Mouse (Mus musculus) CD4-positive helper T cell, adult 2 months (primary cell): ENCODE data around the gene Zbtb8os.
"Not testable (repeated sequence)": the region's sequence is repeated elsewhere in the genome, so short reads cannot be mapped to it uniquely, and the experiment has no call there.

Experiments used
- DNase-seq: peaks from one replicate; pipeline ENCODE4 v3.0.0-alpha.2; 2012; ENCODE audit warnings: low read depth, missing footprints, low spot score

Zbtb8os gene

DNA sequence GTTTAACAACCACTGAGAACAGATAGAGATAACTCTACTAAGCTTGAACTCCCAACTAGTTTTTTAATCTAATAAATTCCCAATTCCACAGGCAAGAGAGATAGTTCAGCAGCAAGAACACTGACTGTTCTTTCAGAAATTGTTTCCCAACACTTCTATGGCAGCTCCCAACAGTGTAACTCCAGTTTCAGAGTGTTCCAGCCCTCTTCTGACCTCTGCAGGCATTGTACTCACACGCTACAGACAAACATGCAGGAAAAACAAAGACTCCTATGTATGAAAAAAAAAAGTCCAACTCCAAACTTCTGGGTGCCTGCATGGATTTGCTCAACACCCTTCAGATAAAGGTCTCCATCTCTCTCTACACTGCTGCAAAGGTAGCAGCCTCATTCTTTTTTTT, 2.6 kb upstream of the Zbtb8os start:
- DNase-seq = no peak

DNA sequence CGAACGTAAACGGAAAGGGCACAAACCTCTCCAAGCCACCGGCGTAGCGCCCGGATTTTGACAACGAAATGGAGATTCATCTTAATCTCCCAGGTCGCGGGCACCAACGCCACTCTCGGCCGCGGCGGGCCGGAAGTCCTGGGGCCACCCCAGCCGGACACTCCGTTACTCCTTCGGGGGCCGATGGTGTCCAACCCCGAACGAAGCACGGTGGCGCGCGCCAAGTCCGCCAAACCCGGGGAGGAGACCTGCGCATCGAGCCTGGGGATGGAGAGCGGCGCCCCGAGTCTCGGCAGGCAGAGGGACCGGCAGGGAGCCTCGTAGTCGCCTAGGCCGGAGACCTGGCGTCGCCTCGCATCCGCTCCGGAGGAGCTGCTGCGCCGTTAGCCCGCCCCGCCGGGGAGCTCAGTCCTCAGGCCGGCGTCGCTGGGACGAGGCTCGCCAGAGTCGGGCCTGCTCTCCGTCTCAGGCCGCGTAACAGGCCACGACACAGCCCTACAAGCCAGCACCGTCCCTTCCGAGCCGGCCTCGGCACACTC, 749 bp upstream of the Zbtb8os start:
- DNase-seq = no peak

DNA sequence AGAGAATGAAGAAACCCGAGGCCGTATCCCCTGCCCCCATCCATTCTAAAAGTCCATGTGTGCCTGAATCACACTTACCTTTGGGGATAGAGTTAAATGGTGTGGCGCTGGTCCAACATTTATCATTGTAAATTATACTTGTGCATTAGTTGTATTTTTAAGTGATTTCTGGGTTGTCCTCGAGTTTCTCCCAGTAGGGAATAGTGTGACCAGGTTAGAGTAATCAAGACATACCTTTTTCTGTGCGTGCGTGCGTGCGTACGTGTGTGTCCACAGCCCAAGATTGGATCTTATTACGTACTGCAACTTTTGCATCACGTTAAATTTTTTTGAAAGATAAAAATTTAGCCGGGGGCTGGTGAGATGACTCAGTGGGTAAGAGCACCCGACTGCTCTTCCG, 796 bp downstream of the Zbtb8os start:
- peak; percentile 68 for DNase-seq

DNA sequence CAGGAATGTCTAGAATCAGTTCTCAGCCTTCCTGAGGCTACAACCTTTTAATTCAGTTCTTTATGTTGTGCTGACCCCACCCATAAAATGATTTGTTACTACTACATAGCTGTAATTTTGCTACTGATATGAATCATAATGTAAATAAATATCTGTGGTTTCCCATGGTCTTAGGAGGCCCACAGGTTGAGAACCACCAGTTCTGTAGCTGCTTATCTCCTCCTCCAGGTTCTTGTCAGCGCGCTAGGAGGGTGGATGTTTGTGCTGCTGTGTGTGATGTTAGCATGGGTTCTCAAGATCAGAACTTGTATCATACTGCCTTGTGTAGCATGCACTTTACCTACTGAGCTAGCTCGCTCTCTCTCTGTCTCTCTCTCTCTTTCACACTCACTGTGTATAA, 4.2 kb downstream of the Zbtb8os start:
- DNase-seq = no peak

DNA sequence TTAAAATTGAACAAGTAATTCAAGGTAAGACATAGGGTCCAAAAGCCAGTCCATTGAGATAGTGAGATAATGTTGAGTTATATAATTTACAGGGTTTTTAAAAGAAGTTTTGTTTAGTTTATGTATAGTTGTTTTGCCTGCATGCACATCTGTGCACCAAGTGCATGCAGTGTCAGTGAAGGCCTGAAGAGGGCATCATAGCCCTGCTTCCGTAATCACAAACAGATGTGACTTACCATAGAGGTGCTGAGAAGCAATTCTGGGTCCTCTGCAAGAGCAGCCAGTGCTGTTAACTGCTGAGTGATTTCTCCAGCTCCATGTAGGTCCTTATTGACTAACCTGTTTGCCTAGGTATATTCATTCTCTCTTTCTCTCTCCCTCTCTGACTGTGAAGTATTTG, 6.4 kb downstream of the Zbtb8os start:
- DNase-seq = no peak

DNA sequence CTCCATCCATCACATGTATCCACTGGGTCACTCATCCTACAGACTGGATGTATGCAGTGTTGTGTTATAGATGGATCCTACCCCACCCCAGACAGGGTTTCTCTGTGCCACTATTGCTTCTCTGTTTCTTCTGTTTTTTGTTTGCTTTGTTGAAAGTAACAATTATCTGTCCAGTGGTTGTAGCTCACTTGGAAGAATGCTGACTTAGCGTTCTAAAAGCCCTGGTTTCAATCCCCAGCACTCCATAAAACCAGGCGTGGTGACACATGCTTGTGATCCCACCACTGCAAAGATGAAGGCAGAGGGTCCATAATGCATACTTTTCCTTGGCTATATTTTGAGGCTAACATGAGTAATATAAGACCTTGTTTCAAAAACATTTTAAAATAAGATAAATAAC, 7.2 kb downstream of the Zbtb8os start:
- DNase-seq = no peak

DNA sequence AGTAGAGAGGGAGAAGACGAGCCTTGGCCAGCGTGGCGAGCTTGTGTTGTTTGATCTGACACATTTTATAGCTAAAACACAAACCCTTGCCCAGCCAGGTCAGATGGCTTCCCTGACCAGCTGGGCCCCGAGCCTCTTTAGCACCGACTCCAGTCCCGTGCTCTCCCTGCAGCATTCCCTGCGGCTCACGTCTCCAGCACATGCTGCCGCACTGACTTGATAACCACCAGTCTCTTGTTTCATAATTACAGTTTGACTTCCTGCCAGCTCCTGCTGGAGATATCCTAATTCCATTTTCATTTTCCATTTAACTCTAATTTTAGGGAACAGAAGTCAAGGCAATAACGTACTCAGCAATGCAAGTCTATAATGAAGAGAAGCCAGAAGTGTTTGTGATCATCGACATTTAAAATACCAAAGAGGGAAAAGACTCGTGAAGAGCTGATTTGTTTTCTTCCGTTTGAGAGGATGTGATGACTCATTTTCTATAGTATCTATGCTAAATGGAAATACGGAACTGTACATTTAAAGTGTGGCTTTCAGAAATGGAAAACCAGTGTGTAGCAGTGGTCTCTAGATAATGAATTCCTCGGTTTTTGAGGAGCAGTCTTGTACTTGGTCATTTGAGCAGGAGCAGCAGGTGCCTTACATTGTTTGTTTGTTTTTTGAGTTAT, 11.1 kb downstream of the Zbtb8os start:
- no peak for DNase-seq

DNA sequence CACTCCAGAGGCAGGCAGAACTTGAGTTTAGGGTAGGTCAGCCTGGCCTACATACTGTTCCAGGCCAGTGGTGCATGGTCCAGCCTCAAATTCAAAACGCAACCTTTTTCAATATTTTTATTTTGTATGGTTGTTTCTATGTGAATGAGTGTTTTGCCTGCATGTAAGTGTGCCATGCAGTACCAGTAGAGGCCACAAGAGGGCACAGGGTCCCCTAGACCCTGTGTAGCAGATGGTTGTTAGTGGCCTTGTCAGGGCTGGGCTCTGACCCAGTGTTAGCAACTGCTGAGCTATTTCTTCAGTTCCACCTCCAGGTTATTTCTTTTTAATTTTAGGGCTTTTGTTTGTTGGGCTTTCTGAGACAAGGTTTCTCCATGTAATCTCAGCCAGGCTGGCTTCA, 15.1 kb downstream of the Zbtb8os start:
- DNase-seq = peak; percentile 83

DNA sequence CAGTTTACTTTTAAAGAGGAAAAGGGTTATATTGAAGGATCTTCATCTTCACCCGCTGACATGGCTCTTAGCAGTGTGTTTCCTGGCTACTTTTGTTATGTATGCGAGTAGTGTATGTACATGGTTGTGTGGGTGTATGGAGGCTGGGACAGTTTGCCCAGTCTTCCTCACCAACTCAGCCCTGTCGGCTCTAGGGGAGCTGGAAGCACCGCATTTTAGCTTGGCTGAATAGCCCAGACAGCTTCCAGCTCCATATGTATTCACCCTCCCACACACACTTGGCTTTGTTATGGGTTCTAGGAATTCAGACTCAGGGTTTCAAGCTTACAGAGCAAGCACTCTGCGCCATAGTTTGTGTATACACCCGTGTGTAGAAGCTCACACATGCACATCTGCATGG, 15.6 kb downstream of the Zbtb8os start:
- DNase-seq = no peak

DNA sequence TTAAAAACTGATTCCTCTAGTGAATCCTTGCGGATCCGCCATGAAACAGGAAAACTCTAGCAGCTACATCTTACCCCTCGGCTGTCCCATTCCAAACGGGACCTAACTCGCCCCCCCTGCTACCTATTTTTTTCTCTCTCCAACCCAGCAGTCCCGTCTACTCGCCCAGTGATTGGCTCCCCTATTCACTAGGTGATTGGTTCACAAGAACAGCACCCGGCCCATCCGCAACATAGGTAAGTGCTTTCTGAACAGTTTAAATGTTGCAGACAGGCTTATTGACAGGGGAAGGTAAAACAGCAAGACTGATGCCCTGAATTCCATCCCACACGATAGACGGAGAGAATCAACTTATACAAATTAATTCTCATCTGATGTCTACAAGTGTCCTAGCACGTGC, 17.7 kb downstream of the Zbtb8os start:
- DNase-seq = no peak

DNA sequence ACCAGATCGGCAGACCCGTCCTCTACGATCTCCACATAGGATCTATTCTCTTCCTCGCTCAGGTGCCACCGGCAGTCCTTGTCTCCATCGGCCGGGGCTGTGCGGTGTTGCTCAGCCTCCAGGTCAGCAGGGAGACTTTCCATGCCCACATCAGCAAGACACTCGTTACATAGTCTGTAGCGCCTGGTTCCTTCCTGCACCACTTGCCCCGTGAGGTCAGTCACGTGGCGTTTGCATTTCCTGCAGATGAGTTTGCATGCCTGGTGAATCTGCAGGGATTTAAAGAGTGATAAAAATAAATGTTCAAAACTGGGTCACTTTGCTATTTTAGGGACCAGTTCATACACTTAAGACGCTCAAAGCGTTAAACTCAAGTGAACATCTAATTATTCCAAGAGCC, 18.7 kb downstream of the Zbtb8os start:
- no peak for DNase-seq

DNA sequence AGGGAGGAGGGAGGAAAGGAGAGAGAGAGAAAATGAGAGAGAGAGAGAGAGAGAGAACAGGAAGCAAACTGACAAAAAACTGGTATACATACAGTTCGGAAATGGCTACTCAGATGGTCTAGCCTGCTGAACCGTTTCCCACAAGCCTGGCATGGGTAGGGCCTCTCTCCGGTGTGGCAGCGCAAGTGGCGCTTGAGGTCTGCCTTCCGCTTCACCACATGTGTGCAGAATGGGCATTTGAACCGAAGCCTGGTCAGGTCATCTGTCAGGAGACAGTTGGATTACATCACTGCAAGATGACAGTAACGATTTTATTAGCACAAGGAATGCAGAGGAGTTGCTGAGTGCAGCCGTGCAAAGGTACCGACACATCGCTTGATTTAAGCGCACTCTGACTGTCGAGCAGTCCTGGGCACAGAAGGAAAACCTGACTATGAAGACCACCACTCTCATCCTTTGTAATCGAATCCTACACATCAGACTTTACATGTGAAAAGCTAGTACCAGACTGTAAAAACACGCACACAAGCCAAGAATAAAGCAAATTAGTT, 22.2 kb downstream of the Zbtb8os start:
- DNase-seq = no peak

DNA sequence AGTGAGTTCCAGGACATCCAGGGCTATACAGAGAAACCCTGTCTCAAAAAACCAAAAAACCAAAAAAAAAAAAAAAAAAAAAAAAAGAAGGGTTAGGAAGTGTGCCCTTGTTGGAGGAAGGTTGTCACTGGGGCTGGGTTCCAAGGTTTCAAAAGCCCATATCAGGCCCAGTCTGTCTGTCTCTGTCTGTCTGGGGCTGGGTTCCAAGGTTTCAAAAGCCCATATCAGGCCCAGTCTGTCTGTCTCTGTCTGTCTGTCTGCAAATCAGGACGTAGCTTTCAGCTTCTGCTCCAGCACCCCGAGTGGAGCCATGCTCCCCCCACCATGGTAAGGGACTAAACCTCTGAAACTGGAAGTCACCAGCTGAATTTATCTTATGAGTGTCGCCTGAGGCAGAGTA, 26.7 kb downstream of the Zbtb8os start:
- DNase-seq = not testable (repeated sequence)

DNA sequence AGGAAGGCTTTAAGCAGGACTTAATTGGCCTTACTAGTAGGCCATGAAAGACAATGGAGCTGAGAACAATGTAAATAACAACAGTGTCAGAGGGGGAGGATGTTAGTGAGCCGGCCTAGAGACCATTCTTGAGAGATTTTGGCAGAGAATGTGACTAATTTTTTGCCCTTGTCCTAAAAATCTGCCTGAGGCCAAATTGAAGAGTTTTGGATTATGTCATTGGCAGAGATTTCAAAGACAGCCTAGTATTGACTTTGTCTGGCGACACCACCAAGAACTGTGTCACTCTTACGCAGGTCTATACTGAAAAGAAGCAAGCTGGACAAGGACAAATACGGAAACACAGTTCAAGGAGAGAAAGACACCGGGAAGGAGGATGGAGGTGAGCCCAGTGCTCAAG, 27.3 kb downstream of the Zbtb8os start:
- no peak for DNase-seq

DNA sequence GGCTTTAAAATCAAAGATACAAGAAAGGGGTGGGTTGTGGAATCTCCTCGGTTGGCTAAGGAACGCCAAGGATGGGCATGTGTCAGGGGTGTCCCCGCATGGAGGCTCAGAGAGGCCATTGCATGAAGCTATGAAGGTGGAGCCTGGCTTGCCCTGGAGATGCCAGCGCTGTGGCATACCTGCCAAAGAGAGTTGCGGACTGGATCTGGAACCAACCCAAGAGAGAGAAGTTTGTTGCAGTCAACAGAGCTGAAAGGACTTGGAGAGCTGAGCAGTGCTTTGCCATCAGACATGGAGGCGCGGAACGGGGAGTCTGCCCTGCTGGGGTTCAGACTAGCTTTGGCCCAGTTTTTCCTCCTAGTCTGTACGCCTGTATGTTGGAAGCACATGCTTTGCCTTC, 28.0 kb downstream of the Zbtb8os start:
- DNase-seq = no peak

DNA sequence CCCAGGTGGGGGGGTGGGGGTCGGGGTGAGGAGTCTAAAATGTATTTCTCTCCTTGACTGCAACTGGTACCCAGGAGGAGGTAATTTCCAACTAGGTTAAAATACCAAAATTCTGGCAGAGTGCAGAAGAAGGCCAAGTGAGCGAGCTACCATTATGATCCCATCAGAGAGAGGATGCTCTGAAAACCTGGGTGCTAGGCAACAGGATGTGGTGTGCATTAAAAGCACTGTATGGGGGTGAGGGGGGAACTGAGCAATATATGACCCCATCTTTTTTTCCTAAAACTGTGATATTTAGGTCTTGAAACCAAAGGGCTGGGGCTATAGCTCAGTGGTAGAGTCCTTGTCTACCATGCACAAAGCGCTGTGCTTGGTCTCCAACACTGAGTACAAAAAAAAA, 28.9 kb downstream of the Zbtb8os start:
- DNase-seq = peak; percentile 44

DNA sequence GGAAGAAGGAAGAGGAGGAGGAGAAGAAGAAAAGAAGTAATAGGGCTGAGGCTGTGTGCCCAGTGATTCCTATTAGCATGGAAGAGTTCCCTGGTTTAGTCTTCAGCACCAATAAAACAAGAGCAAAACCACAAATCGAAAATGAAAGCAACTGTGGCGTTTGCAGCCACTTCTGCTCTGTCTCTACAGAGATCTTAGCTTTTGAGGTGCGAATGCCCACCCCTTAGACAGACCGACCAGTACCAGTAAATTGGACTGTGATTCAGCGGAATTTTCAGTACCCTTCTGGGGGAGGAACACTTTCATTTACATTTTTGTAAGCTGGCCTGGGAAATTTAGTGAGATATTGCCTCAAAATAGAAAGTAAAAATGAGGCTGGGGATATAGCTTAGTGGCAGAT, 29.7 kb downstream of the Zbtb8os start:
- peak; percentile 83 for DNase-seq

DNA sequence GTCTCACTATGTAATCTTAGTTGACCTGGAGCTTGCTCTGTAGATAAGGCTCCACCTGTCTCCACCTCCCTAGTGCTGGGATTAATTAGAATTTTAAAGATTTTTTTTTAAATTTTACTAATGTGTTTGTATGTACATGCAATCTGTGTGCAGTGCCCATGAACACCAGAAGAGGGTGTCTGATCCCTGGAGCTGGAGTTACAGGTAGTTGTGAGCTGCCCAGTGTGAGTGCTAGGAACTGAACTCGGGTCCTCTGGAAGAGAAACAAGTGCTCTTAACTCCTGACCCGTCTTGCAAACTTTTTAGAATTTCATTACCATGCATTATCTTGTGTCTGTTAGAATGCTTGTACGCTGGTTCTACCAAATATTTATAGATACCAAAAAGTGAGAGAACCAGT, 35.9 kb downstream of the Zbtb8os start:
- DNase-seq = no peak

DNA sequence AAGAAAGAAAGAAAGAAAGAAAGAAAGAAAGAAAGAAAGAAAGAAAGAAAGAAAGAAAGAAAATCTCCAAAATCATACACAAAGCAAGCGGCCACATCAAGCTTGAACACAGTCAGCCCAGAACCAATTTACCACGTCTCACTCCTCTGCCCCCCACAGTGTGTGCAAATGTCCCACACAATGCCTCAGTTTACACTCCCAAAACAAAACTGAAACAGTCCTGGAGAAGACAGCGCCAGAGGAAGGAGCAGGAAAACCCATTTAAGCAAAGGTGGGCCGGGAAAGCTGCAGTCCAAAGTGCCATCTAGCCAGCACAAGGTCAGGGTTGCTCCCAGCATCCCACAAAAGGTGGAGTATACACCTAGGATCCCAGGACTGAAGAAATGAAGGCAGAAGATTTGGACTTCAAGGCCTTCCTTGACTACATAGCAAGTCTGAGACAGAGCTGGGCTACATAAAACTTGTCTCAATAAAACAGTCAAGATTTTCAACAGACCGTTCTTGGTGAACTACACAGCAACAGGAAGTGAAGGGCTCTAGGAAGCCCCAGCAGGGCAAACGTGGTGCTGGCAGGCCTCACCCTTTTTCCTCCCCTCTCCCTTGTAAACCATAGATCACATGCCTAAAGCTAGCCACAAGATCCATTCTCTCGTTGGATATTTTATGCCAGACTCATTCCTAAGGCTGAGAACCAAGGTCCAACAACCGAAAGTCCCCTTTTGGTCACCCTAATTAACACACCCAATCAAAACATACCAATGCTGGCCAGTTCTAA, 37.9 kb downstream of the Zbtb8os start:
- peak; percentile 27 for DNase-seq

DNA sequence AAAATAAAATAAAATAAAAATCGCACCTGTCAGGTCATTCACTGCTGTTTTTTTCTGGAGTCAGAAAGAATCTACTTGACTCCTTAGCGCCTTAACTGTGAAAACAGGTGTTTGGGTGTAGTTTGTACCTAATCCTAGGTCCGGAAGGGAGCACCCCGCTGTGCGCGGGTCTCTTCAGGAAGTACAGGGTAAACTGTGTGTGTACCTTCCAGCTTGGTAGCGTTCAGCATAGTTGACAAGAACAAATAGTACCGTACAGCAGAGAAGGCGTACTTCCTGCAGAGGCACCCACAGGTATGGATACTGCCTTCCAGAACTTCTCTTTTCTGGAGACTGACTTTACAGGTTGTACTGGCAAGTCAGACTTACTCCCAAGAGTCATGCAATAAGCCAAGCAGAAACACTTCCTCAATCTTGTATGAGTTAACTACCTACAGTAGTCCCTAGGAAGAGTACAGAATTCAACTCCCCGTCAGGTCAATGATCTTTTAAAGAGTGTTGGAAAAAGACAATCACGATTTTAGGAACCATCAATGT, 38.8 kb downstream of the Zbtb8os start:
- no peak for DNase-seq

DNA sequence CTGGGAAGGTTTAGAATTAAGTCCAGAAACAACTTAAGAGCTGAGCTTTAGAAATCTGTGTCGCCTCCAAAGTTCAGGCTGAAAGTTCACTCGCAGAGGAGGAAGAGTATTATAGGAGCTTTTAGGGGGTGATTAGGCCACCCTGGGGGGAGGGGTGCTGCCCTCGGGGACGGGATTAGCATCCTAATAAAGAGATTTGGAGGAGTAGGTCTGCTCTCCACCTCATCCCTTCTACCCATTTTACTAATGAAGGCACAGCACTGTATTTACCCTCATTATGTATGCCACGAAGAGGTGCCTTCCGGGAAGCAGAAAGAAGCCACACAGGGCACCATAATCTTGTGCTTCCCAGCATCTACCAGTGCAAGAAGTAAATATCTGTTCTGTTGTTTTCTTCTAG, 39.5 kb downstream of the Zbtb8os start:
- no peak for DNase-seq

DNA sequence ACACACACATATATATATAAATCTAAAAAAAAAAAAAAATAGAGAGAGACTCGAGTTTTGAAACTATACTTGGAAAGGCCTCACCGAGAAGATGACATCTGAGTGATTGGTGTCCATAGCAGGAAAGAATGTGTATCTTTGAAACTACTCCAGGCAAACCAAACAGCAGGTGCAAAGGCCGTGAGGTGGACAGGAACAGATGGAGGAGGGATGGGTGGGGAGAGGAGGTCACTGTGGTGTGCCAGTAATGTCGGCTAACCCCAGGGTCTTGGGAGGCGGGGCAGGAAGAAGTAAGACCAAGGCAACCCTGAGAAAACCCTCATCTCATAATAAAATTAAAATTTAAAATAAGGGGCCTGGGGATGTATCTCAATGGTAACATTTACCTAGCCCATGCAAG, 40.3 kb downstream of the Zbtb8os start:
- DNase-seq = no peak
